Mouse (Mus musculus) common myeloid progenitor, adult 5-6 weeks (primary cell): ENCODE results near the gene Fhl4. TPM values are rescaled to one million over a fixed set of nuclear protein-coding genes. Genes with fewer than 3 reads are reported as not detected.

Source experiments
- total RNA-seq: library from RNA; stranded (forward); fragments of 200-1000, 187-1606 nt; gene quantifications from 2 replicates; pipeline ENCODE4 v1.2.3, GENCODE M21; 2017

Fhl4 gene
- total RNA-seq, 1 experiment from 2014 or later = 2.3 TPM

Other genes starting within 250 kb of the Fhl4 start
- 15.8 and 21.5 TPM in 2 replicates for gene Ric8b, start 184.9 kb downstream of the Fhl4 start, total RNA-seq
- gene Tmem263, start 132 bp upstream of the Fhl4 start, total RNA-seq = 22.5 and 24.7 TPM in 2 replicates
- 5.3 and 7.9 TPM in 2 replicates for gene Mterf2, start 25.5 kb upstream of the Fhl4 start, total RNA-seq
- gene Cry1, start 82.6 kb upstream of the Fhl4 start, total RNA-seq = 15.9 and 17.6 TPM in 2 replicates